Mouse (Mus musculus) midbrain, embryonic 15.5 days (tissue): ENCODE measurements at regions not wholly inside any gene's neighbourhood (a gene's known extent, or its start where the extent isn't known, plus 50 kb on each side); places are given as distances from the start of the nearest gene placed in this dataset. TPM values are rescaled to one million over a fixed set of nuclear protein-coding genes. Genes with fewer than 3 reads are reported as not detected.

Experiments used
- ATAC-seq: fragments of 200-750 bp; cut with Nextera tagmentation; replicated peaks from 2 replicates; pipeline ENCODE4 v1.8.0; 2017; ENCODE audit warnings: moderate TSS enrichment
- H3K27ac ChIP-seq: fragments of 300-500 bp; sonication (generic); 2 replicates; pipeline ENCODE4 v1.5.1; 2015; ENCODE audit warnings: mild to moderate bottlenecking, inconsistent platforms
- H3K27me3 ChIP-seq: fragments of 300-500 bp; sonication (generic); replicated peaks from 2 replicates; pipeline ENCODE4 v1.6.1; 2015; ENCODE audit warnings: inconsistent platforms
- H3K36me3 ChIP-seq: fragments of 300-500 bp; sonication (generic); replicated peaks from 2 replicates; pipeline ENCODE4 v1.6.1; 2015; ENCODE audit warnings: inconsistent platforms
- H3K4me1 ChIP-seq: fragments of 300-500 bp; sonication (generic); 2 replicates; pipeline ENCODE4 v1.6.1; 2015; ENCODE audit warnings: inconsistent platforms
- H3K4me2 ChIP-seq: fragments of 300-500 bp; sonication (generic); 2 replicates; pipeline ENCODE4 v1.6.1; 2015; ENCODE audit warnings: inconsistent platforms, mild to moderate bottlenecking, moderate library complexity
- H3K4me3 ChIP-seq: fragments of 300-500 bp; sonication (generic); 2 replicates; pipeline ENCODE4 v1.5.1; 2015; ENCODE audit warnings: mild to moderate bottlenecking, inconsistent platforms
- H3K9ac ChIP-seq: fragments of 300-500 bp; sonication (generic); 2 replicates; pipeline ENCODE4 v1.6.1; 2015; ENCODE audit warnings: mild to moderate bottlenecking, inconsistent platforms
- H3K9me3 ChIP-seq: fragments of 300-500 bp; sonication (generic); 2 replicates; pipeline ENCODE4 v1.6.1; 2016; ENCODE audit warnings: inconsistent platforms
- WGBS: fragments of 180-500 bp; shearing (Covaris S2); methylation state at CpG from one replicate; pipeline ENCODE4 v1.1.7; 2015; ENCODE audit warnings: mixed read lengths; 5-methylcytosine and 5-hydroxymethylcytosine counted together
- microRNA-seq: library from miRNA; unstranded; fragments of <30 nt; microRNA quantifications from one replicate; pipeline ENCODE4, GENCODE M21; 2016

GRCm38 (mm10) chr8:109424004-109424403, 69.8 kb upstream of the Pmfbp1 start:
- Histone ChIP-seq H3K4me3 (no peak overlapping the region), H3K9me3 (no peaks in the 10 kb centered on the region), H3K36me3 (no peaks in the 10 kb centered on the region), H3K4me2 (no peak overlapping the region), H3K9ac (no peak overlapping the region), H3K4me1 (peaks cover 5% of the 10 kb centered on the region), H3K27ac (no peak overlapping the region), H3K27me3 (no peaks in the 10 kb centered on the region)
- ATAC-seq: no peak
- WGBS: 77% methylated on average over 5 of the region's 5 CpGs

DNA sequence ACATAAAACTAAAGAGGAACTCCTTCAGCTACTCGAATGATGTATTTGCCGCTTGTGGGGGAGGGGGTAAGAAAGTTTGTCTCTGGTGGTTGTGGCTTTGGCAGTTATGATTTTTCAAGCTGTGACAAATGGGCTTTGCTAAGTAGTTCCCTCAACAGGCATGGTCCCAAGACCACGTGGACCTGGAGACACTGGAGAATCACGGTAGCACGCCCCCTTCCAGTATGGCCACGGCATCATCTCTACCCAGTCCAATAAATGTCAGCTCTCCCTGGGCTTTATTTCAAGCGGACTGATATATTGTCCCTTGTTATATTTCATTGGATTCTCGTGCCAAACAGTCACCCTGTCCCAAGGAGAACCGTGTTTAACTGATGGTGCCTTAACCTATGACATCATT, 65.3 kb upstream of the Pmfbp1 start:
- Histone ChIP-seq H3K9me3 (no peaks in the 10 kb centered on the region), H3K4me3 (no peak overlapping the region), H3K36me3 (no peaks in the 10 kb centered on the region), H3K4me2 (no peak overlapping the region), H3K4me1 (no peaks in the 10 kb centered on the region), H3K27ac (no peak overlapping the region), H3K27me3 (no peaks in the 10 kb centered on the region), H3K9ac (no peak overlapping the region)
- no peak for ATAC-seq
- WGBS: 92% methylated on average over 9 of the region's 9 CpGs

- no peak for ATAC-seq
- no peak overlapping the region for H3K4me3 ChIP-seq
- H3K36me3 ChIP-seq: no peaks in the 10 kb centered on the region
- H3K4me2 ChIP-seq: no peak overlapping the region
- 89% methylated on average over 12 of the region's 12 CpGs for WGBS
- peaks cover 11% of the 10 kb centered on the region for H3K4me1 ChIP-seq
- H3K27me3 ChIP-seq: no peaks in the 10 kb centered on the region
- no peak overlapping the region for H3K9ac ChIP-seq
- no peak overlapping the region for H3K27ac ChIP-seq
- no peaks in the 10 kb centered on the region for H3K9me3 ChIP-seq
These were observed 59.3 kb upstream of the Pmfbp1 start for GRCm38 (mm10) chr8:109434538-109434937.

DNA sequence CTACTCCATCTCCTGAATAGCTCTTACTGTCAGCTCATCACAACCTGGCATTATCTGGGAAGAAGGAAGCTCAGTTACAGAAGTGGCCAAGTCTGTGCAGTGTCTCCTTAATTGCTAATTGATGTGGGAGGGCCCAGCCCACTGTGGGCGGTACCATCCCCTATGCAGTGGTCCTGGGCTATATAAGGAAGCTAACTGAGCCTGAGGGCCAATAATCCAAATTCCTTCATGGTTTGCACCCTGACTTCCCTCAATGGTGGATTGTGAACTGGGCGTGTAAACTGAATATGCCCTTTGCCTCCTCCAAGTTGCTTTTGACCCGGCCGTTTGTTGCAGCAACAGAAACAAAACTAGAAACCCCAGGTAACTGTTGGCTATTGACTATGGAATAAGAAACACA, 57.8 kb upstream of the Pmfbp1 start:
- no peak overlapping the region for H3K4me3 ChIP-seq
- H3K9me3 ChIP-seq: no peaks in the 10 kb centered on the region
- H3K9ac ChIP-seq: no peak overlapping the region
- ATAC-seq: 0 out of 2 replicates have a peak, but pooled peaks have one; percentile 48
- 94% methylated on average over 4 of the region's 4 CpGs for WGBS
- H3K4me1 ChIP-seq: peaks cover 11% of the 10 kb centered on the region
- H3K36me3 ChIP-seq: no peaks in the 10 kb centered on the region
- no peaks in the 10 kb centered on the region for H3K27me3 ChIP-seq
- peak overlapping the region; percentile 81 for H3K27ac ChIP-seq
- H3K4me2 ChIP-seq: no peak overlapping the region

DNA sequence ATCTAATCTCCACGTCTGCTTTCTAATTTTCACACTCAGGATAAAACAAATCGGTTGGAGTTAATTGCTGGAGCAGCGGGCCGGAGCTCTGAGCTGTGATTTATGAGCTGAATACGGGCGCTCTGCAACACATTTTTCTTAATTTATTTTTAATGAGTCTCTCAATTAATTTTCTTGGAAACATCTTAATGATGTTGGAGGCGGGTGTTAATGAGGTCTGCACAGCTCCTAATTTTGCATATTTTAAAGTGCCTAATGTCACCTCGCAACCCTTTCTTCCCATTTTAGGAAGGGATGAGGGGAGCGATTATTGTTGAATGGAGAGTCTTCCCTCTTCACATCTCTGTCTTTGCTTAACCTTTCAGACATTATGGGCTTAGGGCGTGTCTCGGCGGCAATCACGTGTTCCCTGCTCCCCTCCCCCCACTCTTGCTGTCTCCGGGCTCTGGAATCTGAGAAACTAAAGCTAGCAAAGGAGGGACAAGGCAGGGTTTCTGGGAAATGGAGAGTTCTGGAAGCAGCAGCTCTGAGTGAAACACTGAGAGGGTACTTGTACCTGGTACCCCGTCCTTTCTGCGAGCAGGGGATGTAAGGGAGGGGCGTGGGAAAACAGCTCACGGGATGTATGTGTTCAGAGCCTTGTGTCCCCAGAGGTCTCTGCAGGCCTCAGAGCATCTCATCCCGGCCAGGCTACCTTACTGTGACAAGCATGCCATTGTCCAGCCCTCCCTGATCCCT, 56.8 kb upstream of the Pmfbp1 start:
- Histone ChIP-seq H3K4me3 (peak overlapping the region; percentile 14; the same call in 1 of the 2 replicates), H3K9ac (0 out of 2 replicates have a peak overlapping the region, but pooled peaks have one; percentile 0), H3K27me3 (no peaks in the 10 kb centered on the region), H3K27ac (peak overlapping the region; percentile 81), H3K4me2 (peak overlapping the region; percentile 48), H3K36me3 (no peaks in the 10 kb centered on the region), H3K4me1 (peaks cover 11% of the 10 kb centered on the region), H3K9me3 (no peaks in the 10 kb centered on the region)
- ATAC-seq: peak; percentile 81
- 11% methylated on average over 19 of the region's 19 CpGs for WGBS

DNA sequence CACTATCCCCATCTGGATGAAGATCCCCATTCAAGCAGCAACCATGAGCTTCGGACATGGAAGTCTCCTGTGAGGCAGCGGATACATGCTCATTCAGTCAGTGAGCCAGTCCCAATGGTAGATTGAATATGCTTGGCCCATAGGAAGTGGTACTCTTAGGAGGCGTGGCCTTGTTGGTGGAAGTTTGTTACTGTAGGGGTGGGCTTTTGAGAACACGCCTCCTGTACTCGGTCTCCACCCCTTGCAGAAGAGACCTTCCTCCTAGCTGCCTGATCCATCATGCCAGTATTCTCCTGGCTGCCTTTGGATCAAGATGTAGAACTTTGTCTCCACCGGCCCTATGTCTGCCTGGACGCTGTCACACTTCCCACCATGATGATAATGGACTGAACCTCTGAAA, 55.3 kb upstream of the Pmfbp1 start:
- H3K9me3 ChIP-seq: no peaks in the 10 kb centered on the region
- WGBS: 96% methylated on average over 7 of the region's 7 CpGs
- no peak overlapping the region for H3K27ac ChIP-seq

More for the DNA sequence above, 55.3 kb upstream of the Pmfbp1 start:
- H3K9ac ChIP-seq: no peak overlapping the region
- no peak for ATAC-seq
- H3K27me3 ChIP-seq: no peaks in the 10 kb centered on the region
- no peaks in the 10 kb centered on the region for H3K36me3 ChIP-seq
- H3K4me2 ChIP-seq: no peak overlapping the region
- peaks cover 11% of the 10 kb centered on the region for H3K4me1 ChIP-seq
- no peak overlapping the region for H3K4me3 ChIP-seq

Small RNAs in the stretch of these regions (microRNA-seq; reads per million reads assigned to microRNA genes)
- not detected for gene Gm23163
